Mouse (Mus musculus): ENCODE measurements around the gene Ets1. TPM values are rescaled to one million over a fixed set of nuclear protein-coding genes. Genes with fewer than 3 reads are reported as not detected.

Ets1 gene
- 10 to 100 TPM; 10.6 to 11.3 TPM for total RNA-seq (2021)

DNA sequence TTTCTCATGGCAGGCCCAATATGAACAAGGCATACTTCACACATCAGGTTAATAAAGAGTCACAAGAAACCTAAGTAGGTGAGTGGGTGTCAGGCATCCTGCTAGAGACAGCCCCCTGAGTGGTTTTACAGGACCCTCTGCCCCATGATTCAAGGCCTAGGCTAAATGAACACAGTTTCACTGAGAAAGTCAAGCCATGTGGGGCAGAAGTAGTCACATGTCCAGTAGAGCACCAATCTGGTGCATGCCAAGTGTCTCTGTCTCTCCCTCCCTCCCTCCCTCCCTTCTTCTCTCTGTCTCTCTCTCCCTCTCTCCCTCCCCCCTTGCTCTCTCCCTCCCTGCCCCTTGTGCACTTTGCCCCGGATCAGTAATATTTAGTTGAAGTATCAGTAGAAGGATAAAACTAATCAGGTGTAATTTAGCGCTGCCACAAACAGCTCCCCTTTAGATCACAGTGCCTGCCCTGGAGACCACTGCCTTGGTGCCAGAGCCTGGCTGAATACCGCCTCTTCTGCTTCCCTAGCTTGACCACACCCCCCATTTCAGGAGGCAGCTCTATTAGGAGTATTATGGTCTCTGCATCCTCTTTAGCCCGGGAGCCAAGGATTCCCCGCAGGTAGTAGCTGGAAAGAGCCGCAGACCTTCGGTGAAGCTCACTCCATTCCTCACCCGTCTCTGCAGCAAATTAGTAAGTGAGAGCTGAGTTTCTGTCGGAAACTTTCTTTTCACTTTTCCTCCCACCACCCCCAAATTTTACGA lies at the start of gene Ets1:
Gene Ets1 (plus strand): TSS at position 595 of the 759 bp plus-strand sequence.
- no peak for DNase-seq

DNA sequence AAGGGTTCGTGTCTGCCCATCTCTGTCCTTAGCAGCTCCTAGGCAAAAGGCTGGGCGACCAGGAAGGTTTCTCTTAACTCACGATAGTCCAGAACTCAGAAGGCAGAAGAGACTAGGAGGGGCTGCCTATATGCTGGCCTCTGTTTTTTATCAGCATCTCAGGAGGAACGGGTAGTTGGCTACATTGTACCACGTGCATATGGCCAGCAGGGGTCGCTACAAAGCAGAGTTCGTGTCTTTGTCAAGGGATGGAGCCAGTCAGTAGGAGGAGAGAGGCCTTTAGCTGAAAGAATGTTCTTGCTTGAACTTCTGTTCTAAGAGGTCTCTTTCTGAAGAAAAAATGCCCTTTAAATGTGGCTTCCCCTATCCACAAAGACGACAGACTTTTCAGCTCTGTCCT lies 46.1 kb upstream of the Ets1 start:
- peak; percentile 72 to 76 for DNase-seq

DNA sequence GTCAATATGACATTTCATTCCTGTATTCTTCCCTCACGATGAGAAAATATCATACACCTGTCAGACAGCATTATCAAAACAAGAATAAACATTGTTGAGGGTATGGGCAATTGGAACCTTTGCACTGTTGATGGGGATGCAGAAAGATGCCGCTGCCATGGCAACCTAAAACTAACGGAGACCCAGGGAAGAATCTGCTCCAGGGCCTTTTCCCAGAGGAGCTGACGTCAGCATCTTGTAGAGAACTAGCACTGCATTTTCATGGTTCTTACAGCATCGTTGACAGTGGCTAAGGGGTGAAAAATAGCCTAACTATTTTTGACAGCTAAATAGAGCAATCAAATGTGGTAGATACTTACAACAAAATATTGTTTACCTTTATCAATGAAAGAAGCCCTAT lies 45.5 kb upstream of the Ets1 start:
- no peak for DNase-seq

- peak; percentile 32 for DNase-seq
Observed at GRCm38 (mm10) chr9:32591732-32592582, 44.1 kb upstream of the Ets1 start.

- DNase-seq = no peak
Observed at GRCm38 (mm10) chr9:32592583-32592890, 43.5 kb upstream of the Ets1 start.

GRCm38 (mm10) chr9:32593816-32594215 lies 42.2 kb upstream of the Ets1 start:
- no peak for DNase-seq

DNA sequence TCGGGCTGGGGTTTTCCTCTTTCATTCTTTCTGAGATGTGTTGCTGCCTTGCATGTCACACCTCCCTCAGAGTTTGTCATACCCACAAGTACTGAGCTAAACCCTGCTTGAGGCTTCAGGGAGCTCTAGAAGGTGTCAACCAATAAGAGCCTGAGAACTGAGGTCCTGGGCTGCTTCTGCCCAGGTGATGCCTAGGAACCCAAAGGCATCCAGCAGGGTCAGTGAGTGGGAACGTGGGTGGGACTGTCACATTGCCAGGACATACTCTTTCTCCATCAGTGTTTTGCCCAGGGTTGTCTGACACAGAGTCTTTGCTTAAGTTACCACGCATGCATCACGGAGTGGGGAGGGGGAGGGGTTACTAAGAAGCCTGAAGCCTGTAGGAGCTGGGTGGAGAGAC lies 41.7 kb upstream of the Ets1 start:
- no peak for DNase-seq

DNA sequence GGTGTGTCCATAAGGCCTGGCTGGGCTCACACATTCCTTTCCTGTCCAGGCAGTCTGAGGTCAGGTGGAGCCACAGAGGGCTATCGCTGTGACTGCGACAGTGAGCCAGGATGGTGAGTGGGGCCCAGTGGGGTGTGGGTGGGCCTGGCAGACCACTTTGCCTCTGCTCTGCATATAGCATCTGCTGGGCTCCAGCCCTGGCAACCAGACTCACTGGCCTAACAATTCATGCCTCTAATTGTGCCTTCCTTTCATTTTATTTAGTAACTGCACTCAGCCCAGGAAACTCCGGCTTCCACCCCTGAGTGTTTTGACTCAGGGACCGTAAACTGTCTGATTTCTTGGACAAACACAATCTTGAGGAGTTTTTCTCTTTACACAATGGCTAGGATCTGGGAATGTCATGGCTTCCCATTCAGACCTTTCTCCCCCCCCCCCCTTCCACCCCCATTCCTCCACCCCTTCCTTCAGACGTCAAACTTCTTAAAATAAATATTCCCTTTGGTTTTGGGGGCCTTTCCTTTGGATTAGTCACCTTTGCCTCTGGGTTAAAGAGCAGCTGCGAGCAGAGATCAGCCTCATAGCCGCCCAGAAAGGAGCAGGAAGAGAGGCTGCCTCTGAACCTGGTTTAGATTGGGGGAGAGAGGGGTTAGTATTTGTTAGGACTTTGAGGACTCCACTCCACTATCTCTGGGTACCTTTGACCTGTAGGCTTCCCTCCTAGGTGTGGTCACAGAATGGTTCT lies 40.8 kb upstream of the Ets1 start:
- DNase-seq = no peak

GRCm38 (mm10) chr9:32596366-32596765 lies 39.7 kb upstream of the Ets1 start:
- DNase-seq = no peak

DNA sequence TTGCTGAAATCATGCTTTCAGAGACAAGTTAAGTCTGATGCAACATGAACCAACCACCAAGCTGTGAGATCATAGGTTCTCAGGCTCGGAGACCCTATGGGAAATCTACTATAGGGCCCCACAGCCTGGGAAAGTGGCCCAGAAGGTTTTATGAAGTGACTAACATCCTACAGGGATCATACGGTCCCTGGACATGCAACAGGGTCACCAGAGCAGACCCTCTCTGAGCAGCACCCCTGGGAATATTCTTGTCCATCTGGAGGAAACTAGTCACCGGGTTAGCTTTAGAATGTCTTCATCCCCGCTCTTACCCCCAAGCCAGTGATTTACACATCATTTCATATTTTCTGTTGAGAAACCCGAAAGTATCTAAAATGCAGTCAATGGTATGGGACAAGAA lies 34.1 kb upstream of the Ets1 start:
- no peak for DNase-seq

GRCm38 (mm10) chr9:32603097-32603496 lies 32.9 kb upstream of the Ets1 start:
- DNase-seq = no peak

- DNase-seq = no peak
Observed at GRCm38 (mm10) chr9:32607218-32607617, 28.8 kb upstream of the Ets1 start.

DNA sequence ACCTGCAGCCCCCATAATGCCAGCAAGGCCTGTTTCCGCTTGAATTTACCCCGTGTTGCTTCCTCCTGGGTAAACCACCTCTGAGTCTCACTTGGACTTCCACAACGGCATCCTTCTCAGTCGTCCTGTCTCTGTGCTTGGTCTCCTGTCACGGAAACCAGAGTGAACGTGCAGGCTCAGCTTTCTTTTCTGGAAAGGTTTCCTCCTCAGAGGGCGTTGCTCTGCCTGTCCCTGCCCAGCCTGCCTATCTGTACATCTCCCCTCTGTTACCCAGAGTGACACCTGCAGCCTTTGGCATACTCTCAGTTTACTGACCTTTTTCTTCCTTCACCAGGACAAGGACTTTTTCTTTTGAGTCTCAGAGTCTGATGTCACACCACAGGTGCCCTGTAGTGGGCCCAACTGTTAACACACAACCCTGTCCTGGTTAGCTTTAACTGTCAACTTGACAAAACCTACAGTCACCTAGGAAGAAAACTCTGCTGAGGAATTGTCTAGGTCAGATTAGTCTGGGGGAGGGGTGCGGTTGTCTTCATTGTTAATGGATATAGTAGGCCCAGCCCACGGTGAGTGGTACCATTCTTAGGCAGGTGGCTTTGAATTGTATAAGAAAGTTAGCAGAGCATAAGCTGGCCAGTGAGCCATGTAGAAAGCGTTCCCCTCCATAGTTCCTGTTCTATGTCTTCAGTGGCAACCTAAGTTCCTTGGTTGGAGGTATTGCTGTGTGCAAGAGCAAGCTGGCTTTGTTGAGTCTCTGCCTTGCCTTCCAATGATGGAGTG lies 27.0 kb upstream of the Ets1 start:
- DNase-seq = no peak

DNA sequence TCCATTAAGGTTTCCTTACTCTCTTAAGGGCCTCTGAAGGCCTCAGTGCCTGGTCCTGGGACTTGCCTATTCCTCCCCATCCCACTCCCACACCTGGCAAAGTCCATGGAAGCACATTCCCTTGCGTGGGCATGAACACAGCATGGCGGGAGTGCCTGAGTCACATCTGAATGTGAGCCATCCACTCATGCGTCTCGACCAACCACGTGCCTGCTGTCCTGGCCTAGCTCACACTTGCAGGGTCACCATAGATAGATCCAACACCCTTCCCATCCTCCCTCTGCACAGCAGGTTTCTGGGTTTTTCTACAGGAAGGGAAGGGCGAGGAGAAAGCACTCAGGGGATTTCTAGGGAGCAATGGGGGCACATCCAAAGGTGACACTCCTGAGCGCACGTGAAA lies 25.8 kb upstream of the Ets1 start:
- DNase-seq = no peak

GRCm38 (mm10) chr9:32610631-32611030 lies 25.4 kb upstream of the Ets1 start:
- no peak for DNase-seq

DNA sequence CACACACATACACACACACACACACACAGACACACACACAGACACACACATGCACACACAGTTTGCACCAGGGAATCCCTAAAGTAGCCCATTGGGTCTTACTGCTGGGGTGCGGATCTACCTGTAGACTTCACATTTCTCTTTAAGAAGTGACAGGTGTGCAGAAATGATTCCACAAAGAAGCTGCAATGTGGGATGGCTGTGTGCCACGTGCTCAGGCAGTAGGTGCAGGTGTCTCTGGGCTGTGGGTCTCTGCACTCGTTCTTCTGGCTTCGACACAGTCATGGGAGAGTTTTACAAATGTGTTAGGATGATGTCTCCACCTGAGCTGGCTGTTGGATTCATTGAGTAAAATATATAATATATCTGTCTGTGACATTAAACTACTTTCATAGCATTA lies 24.7 kb upstream of the Ets1 start:
- DNase-seq = no peak

DNA sequence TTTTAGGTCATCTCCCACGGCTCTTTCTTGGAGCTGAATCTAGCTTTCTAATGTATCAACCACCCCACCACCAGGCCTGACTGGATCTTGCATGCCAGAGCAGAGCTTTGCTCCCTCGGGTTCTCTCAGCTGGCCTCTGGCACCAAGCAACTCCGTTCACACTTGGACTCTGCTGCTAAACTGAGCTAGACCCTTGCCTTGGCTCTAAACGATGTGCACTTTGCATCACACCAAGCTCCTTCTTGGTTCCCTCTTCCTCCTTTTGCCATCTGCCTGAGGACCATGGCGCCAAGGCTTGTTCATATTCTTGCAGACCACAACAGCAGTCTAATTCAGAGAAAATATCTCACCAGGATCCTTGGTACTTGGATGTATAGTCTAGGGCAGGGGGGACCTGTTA lies 23.6 kb upstream of the Ets1 start:
- DNase-seq = no peak

GRCm38 (mm10) chr9:32612861-32613421 lies 23.1 kb upstream of the Ets1 start:
- no peak for DNase-seq

DNA sequence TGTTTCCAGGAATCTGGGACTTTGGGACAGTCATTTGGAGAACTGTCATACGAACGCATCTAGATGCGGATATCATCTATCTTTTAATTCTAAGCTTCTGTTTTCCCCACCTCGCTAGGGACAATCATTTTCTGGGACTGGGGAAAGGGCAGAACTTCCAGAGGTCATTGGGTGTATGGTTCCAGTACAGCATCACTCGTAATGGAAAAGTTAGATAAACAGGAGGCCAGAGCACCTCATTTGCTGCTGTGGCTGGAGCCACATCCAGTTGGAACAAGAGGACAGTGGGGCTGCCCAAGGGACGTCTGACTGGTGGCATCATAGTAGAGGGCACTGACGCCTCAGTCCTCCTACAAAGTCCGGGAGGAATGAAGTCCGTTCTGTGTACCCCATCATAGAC lies 21.8 kb upstream of the Ets1 start:
- no peak for DNase-seq

DNA sequence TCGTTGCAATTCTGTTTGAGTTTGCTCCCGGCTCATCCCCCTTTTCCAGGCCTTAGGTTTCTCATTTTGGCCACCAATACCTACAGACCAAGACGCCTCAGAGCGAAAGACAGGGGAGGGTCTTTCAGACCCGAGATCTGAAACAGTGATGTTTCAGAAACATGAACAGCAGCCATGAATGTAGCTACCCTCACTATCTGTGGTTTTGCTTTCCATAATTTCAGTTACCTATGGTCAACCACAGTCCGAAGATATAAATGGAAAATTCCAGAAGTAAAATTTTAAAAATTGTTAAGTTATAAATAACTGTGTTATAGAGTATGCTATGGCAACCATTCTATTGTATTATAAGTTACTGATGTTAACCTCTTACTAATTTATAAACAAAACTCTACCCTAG lies 20.6 kb upstream of the Ets1 start:
- no peak for DNase-seq

- no peak for DNase-seq
Observed at GRCm38 (mm10) chr9:32615986-32616385, 20.0 kb upstream of the Ets1 start.

Measured in layer of hippocampus, postnatal 36 days (tissue).